Comparison of ENCODE assay signal across 14 mouse cellular contexts in the genomic region with DNA sequence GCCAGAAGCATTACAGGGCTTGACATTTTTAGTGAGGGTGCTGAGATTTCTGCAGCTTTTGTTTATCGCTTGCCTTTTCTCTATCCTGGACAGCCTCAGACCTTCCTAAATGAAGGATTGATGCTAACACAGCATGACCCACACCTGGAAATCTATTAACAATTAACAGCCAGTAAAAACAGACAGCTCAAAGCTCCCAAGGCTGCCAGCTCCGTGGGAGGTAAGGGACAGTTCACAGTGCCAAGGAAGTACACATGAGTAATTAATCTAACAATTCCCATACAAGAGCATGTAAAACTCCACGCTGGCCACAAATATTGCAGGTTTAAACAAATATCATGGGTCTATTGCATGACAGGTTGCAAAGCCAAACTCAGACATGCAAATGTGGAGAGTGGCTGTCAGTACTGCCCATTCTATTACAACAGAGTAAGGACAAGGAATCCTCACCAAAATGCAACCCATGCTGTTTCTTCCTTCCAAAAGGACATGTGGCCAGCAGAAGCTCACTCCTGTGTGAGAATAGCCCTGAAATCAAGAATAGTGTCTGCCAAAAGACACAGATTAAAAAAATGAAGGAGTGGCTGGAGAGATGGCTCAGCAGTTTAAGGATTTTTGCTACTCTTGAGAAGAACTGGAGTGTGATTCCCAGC. TPM values are rescaled to one million over a fixed set of nuclear protein-coding genes. Genes with fewer than 3 reads are reported as not detected.
DNase-seq lines count a peak whose midpoint lies in the region; ATAC-seq lines count a peak whose summit lies in the region.
"Had no signal": no experiment of that assay in that cellular context is flagged by ENCODE, and none has a peak within 500 bp of the region (broad histone marks: within the 10 kb centered on the region; RNA-seq: fewer than 3 reads in every experiment).

No protein-coding gene starts in this region.

- no peaks in the 10 kb centered on the region for H3K9me3 ChIP-seq in intestine, embryonic 16.5 days (ENCODE audit: control insufficient read depth, low read length)
- H3K9me3 ChIP-seq: midbrain, embryonic 15.5 days had no signal

- no peaks in the 10 kb centered on the region for H3K36me3 ChIP-seq in intestine, embryonic 16.5 days (ENCODE audit: control insufficient read depth, insufficient read depth, low read length)
- H3K36me3 ChIP-seq: midbrain, embryonic 15.5 days had no signal

- intact Hi-C loops in left cerebral cortex, postnatal 10 days (cut with DNase I): no loop called here

- no peak overlapping the region for H3K27ac ChIP-seq in intestine, embryonic 16.5 days (ENCODE audit: low read length)
- H3K27ac ChIP-seq: midbrain, embryonic 15.5 days had no signal

- WGBS in intestine, embryonic 16.5 days: 10% methylated on average over 3 of the region's 3 CpGs

- H3K4me3 ChIP-seq in intestine, embryonic 16.5 days (ENCODE audit: low read length): no peak overlapping the region
- H3K4me3 ChIP-seq: midbrain, embryonic 15.5 days had no signal

- no peak for ATAC-seq in intestine, embryonic 16.5 days
- ATAC-seq: midbrain, embryonic 15.5 days had no signal

- no peaks in the 10 kb centered on the region for H3K27me3 ChIP-seq in intestine, embryonic 16.5 days (replicated peaks; ENCODE audit: control insufficient read depth, insufficient read depth, low read length)
- H3K27me3 ChIP-seq: midbrain, embryonic 15.5 days had no signal

- no peaks in the 10 kb centered on the region for H3K4me1 ChIP-seq in intestine, embryonic 16.5 days (ENCODE audit: control insufficient read depth, insufficient read depth, low read length)

- no peak overlapping the region for H3K9ac ChIP-seq in intestine, embryonic 16.5 days (ENCODE audit: low read depth, low read length)
- H3K9ac ChIP-seq: midbrain, embryonic 15.5 days had no signal

- peak; percentile 36 for DNase-seq in retina, postnatal 1 day
- no peak for DNase-seq in retina, embryonic 14.5 days (ENCODE audit: low spot score)
- peak; percentile 19 for DNase-seq in embryo, embryonic 9.5 days (ENCODE audit: extremely low spot score)
- DNase-seq in kidney, postnatal 25 days: peak; percentile 49 to 74
- DNase-seq in spleen, adult 12 weeks (ENCODE audit: low spot score): no peak
- no peak for DNase-seq in heart, adult 18-20 months
- DNase-seq in left cerebral cortex, postnatal 10 days (ENCODE audit: extremely low spot score in 1 of 2, low spot score in 2 of 2): no peak
- DNase-seq: adrenal gland, adult 8-10 months; heart, adult 11 months; lung, adult 2 months had no signal

- no peak overlapping the region for H3K4me2 ChIP-seq in intestine, embryonic 16.5 days (ENCODE audit: low read depth, low read length)
- H3K4me2 ChIP-seq: midbrain, embryonic 15.5 days had no signal

RNA-seq across cellular contexts. Expression of gene Lrrtm1, which starts 28.6 kb away (rescaled TPM):
- 3.5 and 3.6 TPM in 2 replicates for polyA plus RNA-seq in intestine, embryonic 16.5 days (2015; fragmentation: Nextera tagmentation; extraction: Ambion mirVana)
- not detected for total RNA-seq in heart, adult 18-20 months (2021)
- 10 to 100 TPM; 84.2 to 86.3 TPM for total RNA-seq in left cerebral cortex, postnatal 10 days (2021)
- total RNA-seq: ES-E14 had no signal
- polyA plus RNA-seq: spleen, adult 2 months had no signal

Comparison
In these comparisons a context has a peak if more than half of its experiments do, and no peak if none do; other contexts are left out.
1. DNase-seq: peak in retina, postnatal 1 day (single experiment), embryo, embryonic 9.5 days (single experiment) and kidney, postnatal 25 days (2 of 2); none in retina, embryonic 14.5 days (single experiment), spleen, adult 12 weeks (single experiment), heart, adult 18-20 months (0 of 2) and left cerebral cortex, postnatal 10 days (0 of 2).
2. RNA of gene Lrrtm1, which starts 28.6 kb away (total RNA-seq): 84.2 to 86.3 TPM in left cerebral cortex, postnatal 10 days; not detected in heart, adult 18-20 months; every median in the first group is over 10 times any median in the second.